Mouse (Mus musculus): Measurements from ENCODE around the gene Gzma. TPM values are rescaled to one million over a fixed set of nuclear protein-coding genes. Genes with fewer than 3 reads are reported as not detected.

The Gzma gene
- polyA plus RNA-seq (2017; shearing (Covaris generic)) = 1 to 10 TPM; 4.9 to 5.0 TPM

- ATAC-seq = peak; percentile 80
Measured at GRCm38 (mm10) chr13:113100879-113101278, at the start of gene Gzma. Gene Gzma (minus strand): TSS chr13:113100981.

GRCm38 (mm10) chr13:113139597-113139996 lies 38.8 kb upstream of the Gzma start:
- no peak for ATAC-seq

- ATAC-seq = no peak
Measured at GRCm38 (mm10) chr13:113129974-113130373, 29.2 kb upstream of the Gzma start.

DNA sequence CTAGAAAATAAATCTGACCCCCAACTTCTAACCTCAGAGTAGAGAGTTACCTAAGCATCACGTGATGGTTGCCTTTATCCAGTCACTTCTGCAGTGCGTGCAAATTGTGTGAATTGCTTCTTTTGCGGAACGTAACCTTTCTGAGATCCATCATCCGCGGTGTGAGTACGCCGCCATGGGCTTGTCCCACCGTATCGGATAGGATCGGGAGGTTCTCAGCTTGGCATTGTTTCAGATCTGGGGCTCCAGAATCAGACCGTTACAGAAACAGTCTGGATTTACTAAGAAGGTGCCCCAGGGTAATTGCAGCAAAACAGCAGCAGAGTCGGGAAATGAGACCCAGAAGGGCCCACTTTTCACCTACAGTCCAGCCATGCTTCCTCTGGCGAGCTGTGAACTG lies 20.5 kb upstream of the Gzma start:
- ATAC-seq = no peak

GRCm38 (mm10) chr13:113120324-113121237 lies 19.8 kb upstream of the Gzma start:
- ATAC-seq = peak; percentile 94

DNA sequence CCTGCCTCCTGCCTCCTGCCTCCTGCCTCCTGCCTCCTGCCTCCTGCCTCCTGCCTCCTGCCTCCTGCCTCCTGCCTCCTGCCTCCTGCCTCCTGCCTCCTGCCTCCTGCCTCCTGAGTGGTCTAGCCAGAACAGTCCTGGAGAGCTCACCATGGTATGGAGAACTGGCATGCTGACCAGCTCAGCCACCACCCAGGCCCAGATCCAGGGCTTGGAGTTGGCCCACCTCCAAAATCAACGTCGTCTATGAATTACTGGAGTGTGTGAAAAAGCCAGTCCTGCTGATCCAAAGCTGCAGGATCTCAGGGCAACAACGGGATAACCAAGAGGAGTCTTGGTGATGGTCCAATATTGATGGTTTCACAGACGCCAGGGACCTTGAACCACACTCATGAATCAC lies 18.2 kb upstream of the Gzma start:
- ATAC-seq = no peak

DNA sequence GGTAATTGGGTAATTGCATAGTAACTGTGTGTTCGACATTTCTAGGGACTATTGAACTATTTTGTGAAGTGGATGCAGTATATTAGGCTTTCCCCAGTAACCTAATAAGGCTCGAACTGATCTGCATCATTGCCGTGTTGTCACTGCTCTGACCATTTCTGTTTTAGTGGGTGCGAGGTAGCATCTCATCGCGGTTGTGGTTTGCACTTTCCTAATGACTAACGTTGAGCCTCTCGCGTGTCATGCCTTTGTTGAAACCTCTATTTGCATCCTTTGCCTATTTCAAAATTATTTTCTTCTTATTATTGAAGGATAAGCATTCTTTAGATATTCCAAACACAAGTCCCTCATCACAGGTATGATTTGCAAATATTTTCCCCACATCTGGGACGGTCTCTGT lies 4.0 kb upstream of the Gzma start:
- no peak for ATAC-seq

DNA sequence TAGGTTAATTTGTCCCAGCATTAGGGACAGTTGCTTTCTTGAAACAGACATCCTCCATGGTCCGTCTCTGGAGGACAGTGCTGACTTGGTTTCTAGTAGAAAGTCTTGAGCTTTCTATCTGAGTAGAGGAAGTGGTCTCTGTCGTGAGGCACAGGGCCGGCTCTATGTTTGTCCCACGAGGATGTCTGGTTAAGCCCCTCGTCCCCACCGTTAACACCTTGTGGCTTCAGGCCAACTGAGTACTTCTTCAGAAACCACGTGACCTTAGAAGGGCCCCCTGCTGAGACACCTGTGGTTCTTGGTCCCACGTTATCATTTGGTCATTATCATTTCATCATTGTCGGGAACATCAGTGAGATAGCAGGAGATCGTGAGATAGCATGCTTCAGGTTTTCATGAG lies 1.0 kb upstream of the Gzma start:
- no peak for ATAC-seq

- no peak for ATAC-seq
Measured at GRCm38 (mm10) chr13:113098406-113098805, 2.4 kb downstream of the Gzma start.

GRCm38 (mm10) chr13:113097011-113097410 lies 3.8 kb downstream of the Gzma start:
- no peak for ATAC-seq

- ATAC-seq = no peak
Measured at GRCm38 (mm10) chr13:113094618-113095017, 6.2 kb downstream of the Gzma start.

GRCm38 (mm10) chr13:113090489-113090888 lies 10.3 kb downstream of the Gzma start:
- ATAC-seq = no peak

DNA sequence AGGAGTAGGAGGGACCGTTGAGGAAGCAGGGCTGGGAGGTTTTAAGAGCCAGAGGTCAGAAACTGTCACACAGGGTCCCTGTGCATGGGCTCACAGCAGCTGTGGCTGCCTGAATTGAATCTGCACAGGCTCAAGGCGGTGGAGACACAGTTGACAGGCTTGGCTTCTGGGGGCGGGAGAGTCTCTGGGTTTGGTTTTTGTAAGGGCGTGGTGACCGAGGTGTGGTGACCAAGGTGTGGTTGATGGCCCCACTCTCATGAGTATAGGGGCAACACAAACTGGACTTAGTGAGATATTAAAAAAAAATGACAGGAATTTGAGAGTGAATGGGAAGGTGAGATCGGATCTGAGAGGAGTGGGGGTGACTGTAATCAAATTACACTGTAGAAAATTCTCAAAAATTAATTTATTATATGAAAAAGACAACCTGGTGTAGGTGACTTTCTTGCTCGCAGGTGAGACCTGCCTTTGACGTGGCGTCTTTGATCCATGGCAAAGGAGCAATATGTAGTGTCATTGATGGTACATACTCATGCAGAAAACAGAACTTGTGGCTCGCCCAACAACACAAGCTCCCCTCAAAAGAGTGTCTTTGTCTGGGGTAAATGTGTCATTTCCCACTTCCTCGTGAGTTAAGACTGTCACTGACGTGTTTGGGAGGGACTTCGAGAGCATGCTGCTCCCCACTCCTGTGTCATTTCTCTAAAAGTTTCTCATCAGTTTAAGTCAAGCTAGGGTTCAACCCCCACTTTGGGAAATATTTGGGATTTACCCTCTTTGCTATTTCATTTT lies 13.4 kb downstream of the Gzma start:
- no peak for ATAC-seq

GRCm38 (mm10) chr13:113084732-113085131 lies 16.0 kb downstream of the Gzma start:
- no peak for ATAC-seq

DNA sequence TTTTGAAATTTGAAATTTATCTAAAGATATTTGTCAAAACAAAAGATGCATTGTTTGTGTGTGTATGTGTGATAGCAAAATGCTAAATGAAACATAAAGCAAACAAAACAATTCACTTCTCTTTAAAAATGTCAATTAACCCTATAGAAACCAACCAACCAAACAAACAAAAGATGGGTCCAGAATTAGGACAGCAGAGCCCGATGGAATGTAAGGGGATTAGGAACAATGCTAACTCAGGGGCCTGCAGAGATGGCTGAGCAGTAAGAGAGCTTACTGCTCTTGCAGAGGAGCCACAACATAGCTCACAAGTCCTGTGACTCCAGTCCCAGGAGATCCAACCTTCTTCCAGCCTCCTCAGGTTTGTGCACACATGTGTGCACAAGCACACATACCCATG lies 18.7 kb downstream of the Gzma start:
- no peak for ATAC-seq

- ATAC-seq = no peak
Measured at GRCm38 (mm10) chr13:113079021-113079420, 21.8 kb downstream of the Gzma start.

DNA sequence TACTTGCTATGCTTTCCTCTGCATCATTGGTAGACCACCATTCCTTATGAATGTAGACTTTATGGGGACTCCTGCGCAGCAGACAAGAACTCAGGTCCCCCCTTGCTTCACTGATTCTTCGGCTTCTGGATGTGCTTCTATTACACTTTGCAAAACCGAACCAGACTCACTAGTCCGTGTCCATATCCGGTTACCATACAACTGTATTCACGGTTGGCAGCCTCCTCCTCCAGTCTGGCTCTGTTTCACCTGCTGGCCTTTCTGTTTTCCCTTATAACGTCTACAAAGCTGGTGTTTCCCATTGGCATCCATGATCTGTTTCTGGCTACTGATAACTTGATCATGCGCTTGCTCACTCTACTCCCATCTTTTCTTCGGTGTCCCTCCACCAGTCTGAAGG lies 36.2 kb downstream of the Gzma start:
- no peak for ATAC-seq

GRCm38 (mm10) chr13:113061746-113062145 lies 39.0 kb downstream of the Gzma start:
- ATAC-seq = no peak

- no peak for ATAC-seq
Measured at GRCm38 (mm10) chr13:113055826-113056225, 45.0 kb downstream of the Gzma start.

- ATAC-seq = no peak
Measured at GRCm38 (mm10) chr13:113054230-113054629, 46.6 kb downstream of the Gzma start.

DNA sequence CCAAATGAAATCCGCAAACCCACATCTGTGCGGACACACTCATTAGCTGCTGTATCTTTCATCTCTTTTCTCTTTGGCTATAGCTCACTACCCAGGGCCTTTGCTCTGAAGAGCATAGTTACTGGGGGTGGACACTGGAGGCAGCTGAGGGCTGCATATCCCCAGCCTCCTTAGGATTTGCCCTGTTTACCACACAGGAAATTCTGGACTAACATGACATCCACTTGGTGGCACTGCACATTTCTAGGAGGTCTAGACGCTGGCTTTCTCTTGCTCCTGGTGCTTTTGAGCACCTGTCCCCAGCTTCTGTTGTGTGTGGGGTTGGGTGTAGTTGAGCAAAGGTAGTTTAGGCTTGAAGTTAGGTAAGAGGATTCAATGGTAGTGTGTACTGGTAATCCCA lies 53.1 kb downstream of the Gzma start:
- no peak for ATAC-seq

GRCm38 (mm10) chr13:113047018-113047417 lies 53.8 kb downstream of the Gzma start:
- ATAC-seq = no peak

GRCm38 (mm10) chr13:113046211-113046883 lies 54.4 kb downstream of the Gzma start, which contains the start of gene Gpx8:
Gene Gpx8 (minus strand): TSS chr13:113046410.
- peak; percentile 76 for ATAC-seq
